Mouse (Mus musculus): ENCODE results near the gene Atg16l2.

DNA sequence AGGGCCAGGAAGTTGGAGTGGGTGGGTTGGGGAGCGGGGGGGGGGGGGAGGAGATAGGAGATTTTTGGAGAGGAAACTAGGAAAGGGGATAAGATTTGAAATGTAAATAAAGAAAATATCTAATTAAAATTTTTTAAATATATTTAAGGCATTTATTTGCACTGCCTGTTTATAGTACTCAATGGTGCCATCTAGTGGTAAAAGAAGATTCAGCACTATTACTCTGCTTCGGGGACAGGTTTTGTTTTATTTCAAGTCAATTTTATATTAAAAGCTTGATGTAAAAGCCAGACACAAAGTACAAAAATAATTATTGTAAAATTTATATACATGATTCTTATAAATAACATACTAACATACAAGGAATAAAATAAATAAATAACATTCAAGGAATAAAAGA lies 70.6 kb downstream of the Atg16l2 start:
- TF ChIP-seq POLR2A (IDR thresholded peaks at IDR 0.05; ENCODE audit: insufficient read depth, low read depth, low read length) (no peak), CTCF (IDR thresholded peaks at IDR 0.05; ENCODE audit: insufficient read depth, low read depth, low read length) (no peak)
